Mouse (Mus musculus): ENCODE results near the gene Olfr596. TPM values are rescaled to one million over a fixed set of nuclear protein-coding genes. Genes with fewer than 3 reads are reported as not detected.
"Not testable (repeated sequence)": the region's sequence is repeated elsewhere in the genome, so short reads cannot be mapped to it uniquely, and the experiment has no call there.

Gene Olfr596
- 0.06 TPM in 1 of 2 replicates, not detected in the other for polyA plus RNA-seq (2015; fragmentation: Nextera tagmentation; extraction: Ambion mirVana)

DNA sequence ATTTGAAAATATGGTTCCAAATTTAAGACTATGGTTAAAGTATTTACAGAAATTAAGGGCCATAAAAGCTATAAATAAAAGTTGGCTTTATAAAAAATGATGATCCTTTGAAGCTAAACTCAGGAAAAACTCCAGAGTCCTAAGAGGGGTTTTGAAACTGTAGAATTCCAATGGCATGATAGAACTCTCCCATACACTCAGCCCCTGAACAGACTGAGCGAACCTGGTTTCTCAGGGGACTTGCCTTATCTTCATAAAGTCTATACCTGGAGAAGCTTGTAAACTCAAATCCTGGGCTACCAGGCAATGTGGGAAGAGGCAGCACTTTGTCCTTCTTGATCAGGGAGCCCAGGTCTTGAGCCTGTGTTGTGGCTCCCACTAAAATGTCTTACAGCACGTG, at the start of gene Olfr596:
Gene Olfr596 (plus strand): TSS at position 301 of the 400 bp plus-strand sequence.
- H3K9ac ChIP-seq (ENCODE audit: low read depth, low read length); H3K4me1 ChIP-seq (ENCODE audit: control insufficient read depth, insufficient read depth, low read length); H3K4me2 ChIP-seq (ENCODE audit: low read length); H3K36me3 ChIP-seq (ENCODE audit: control insufficient read depth, insufficient read depth, low read length); H3K27me3 ChIP-seq (ENCODE audit: control insufficient read depth, insufficient read depth, low read depth, low read length); H3K9me3 ChIP-seq (replicated peaks; ENCODE audit: control insufficient read depth, low read length, poor library complexity, severe bottlenecking); H3K4me3 ChIP-seq (ENCODE audit: low read depth, low read length); H3K27ac ChIP-seq (ENCODE audit: low read length); ATAC-seq: not testable (repeated sequence)
- WGBS = 79% methylated on average over 2 of the region's 2 CpGs

DNA sequence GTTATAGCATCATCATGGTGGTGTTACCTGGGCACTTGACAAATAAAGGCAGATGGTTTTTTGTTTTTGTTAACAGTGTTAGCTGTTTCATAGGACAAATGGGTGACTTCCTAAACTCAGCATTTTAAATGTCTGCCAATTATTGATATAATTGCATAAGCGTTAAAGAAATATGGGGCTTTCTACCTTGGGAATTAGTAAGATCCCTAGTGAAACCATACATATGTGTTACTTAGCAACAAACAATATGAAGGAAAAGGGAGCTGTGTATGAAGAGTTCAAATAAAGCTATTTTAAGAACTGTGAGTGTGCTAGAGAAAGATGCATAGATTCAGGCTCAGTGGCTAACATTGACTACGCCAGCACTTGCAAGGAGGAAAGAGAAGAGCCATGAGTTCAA, 10.6 kb downstream of the Olfr596 start, which contains the start of gene Olfr597:
Gene Olfr597 (plus strand): TSS at position 301 of the 400 bp plus-strand sequence.
- WGBS = 88% methylated on average over 2 of the region's 2 CpGs
- H3K4me3 ChIP-seq (ENCODE audit: low read depth, low read length); H3K27me3 ChIP-seq (ENCODE audit: control insufficient read depth, insufficient read depth, low read depth, low read length); ATAC-seq; H3K9ac ChIP-seq (ENCODE audit: low read depth, low read length); H3K27ac ChIP-seq (ENCODE audit: low read length); H3K4me2 ChIP-seq (ENCODE audit: low read length); H3K9me3 ChIP-seq (replicated peaks; ENCODE audit: control insufficient read depth, low read length, poor library complexity, severe bottlenecking); H3K4me1 ChIP-seq (ENCODE audit: control insufficient read depth, insufficient read depth, low read length); H3K36me3 ChIP-seq (ENCODE audit: control insufficient read depth, insufficient read depth, low read length): not testable (repeated sequence)

- no peaks in the 10 kb centered on the region for H3K4me1 ChIP-seq (ENCODE audit: control insufficient read depth, insufficient read depth, low read length)
Measured at GRCm38 (mm10) chr7:103323268-103323667, 17.8 kb downstream of the Olfr596 start, which contains the start of gene Olfr598. Gene Olfr598 (plus strand): TSS chr7:103323568.

GRCm38 (mm10) chr7:103335617-103336016, 30.2 kb downstream of the Olfr596 start, which contains the start of gene Olfr599:
Gene Olfr599 (plus strand): TSS chr7:103335917.
- ATAC-seq = no peak
- no peak within 1 kb of the TSS for H3K4me2 ChIP-seq (ENCODE audit: low read length)
- no peaks in the 10 kb centered on the region for H3K9me3 ChIP-seq (replicated peaks; ENCODE audit: control insufficient read depth, low read length, poor library complexity, severe bottlenecking)
- no peak within 1 kb of the TSS for H3K4me3 ChIP-seq (ENCODE audit: low read depth, low read length)
- 91% methylated on average over 1 of the region's 1 CpGs for WGBS
- no peaks in the 10 kb centered on the region for H3K36me3 ChIP-seq (ENCODE audit: control insufficient read depth, insufficient read depth, low read length)
- no peaks in the 10 kb centered on the region for H3K4me1 ChIP-seq (ENCODE audit: control insufficient read depth, insufficient read depth, low read length)
- H3K27ac ChIP-seq (ENCODE audit: low read length) = no peak within 1 kb of the TSS
- H3K27me3 ChIP-seq (ENCODE audit: control insufficient read depth, insufficient read depth, low read depth, low read length) = no peaks in the 10 kb centered on the region
- H3K9ac ChIP-seq (ENCODE audit: low read depth, low read length) = no peak within 1 kb of the TSS

More at GRCm38 (mm10) chr7:103323268-103323667, 17.8 kb downstream of the Olfr596 start, which contains the start of gene Olfr598:
- Histone ChIP-seq H3K4me3 (ENCODE audit: low read depth, low read length) (no peak within 1 kb of the TSS), H3K9ac (ENCODE audit: low read depth, low read length) (no peak within 1 kb of the TSS), H3K4me2 (ENCODE audit: low read length) (no peak within 1 kb of the TSS), H3K9me3 (replicated peaks; ENCODE audit: control insufficient read depth, low read length, poor library complexity, severe bottlenecking) (no peaks in the 10 kb centered on the region), H3K36me3 (ENCODE audit: control insufficient read depth, insufficient read depth, low read length) (no peaks in the 10 kb centered on the region), H3K27ac (ENCODE audit: low read length) (no peak within 1 kb of the TSS), H3K27me3 (ENCODE audit: control insufficient read depth, insufficient read depth, low read depth, low read length) (no peaks in the 10 kb centered on the region)
- ATAC-seq = no peak

DNA sequence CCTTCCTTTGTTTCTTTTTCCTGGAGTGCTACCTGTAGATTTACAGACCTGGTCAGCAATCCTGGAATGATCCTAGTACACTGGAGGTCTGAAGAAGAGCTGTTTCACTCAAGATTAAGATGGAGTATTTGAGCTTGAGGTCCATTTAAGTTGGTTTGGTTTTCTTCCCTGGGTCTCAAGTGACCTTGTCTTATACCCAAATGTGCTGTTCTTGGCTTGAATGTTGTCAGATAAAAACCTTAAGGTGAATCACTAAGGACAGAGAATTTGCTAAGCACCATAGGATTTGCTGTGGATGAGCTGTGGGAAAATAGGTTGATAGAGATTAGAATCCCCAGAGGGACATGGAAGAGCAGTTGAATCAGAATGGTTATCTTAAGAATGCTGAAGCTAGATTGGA, 44.1 kb downstream of the Olfr596 start, which contains the start of gene Olfr600:
Gene Olfr600 (minus strand): TSS at position 101 of the 400 bp plus-strand sequence.
- Histone ChIP-seq H3K4me1 (ENCODE audit: control insufficient read depth, insufficient read depth, low read length) (no peaks in the 10 kb centered on the region), H3K4me3 (ENCODE audit: low read depth, low read length) (no peak within 1 kb of the TSS), H3K36me3 (ENCODE audit: control insufficient read depth, insufficient read depth, low read length) (no peaks in the 10 kb centered on the region), H3K4me2 (ENCODE audit: low read length) (no peak within 1 kb of the TSS), H3K9me3 (replicated peaks; ENCODE audit: control insufficient read depth, low read length, poor library complexity, severe bottlenecking) (no peaks in the 10 kb centered on the region), H3K27ac (ENCODE audit: low read length) (no peak within 1 kb of the TSS), H3K9ac (ENCODE audit: low read depth, low read length) (no peak within 1 kb of the TSS), H3K27me3 (ENCODE audit: control insufficient read depth, insufficient read depth, low read depth, low read length) (no peaks in the 10 kb centered on the region)
- no peak for ATAC-seq

Small RNA genes within 50 kb of the gene (microRNA-seq; reads per million reads assigned to microRNA genes)
- gene Gm23550 (not detected), gene Gm25171 (not detected)

Other genes starting within 250 kb of the Olfr596 start
- not detected in 2 replicates for gene Olfr584, start 223.8 kb upstream of the Olfr596 start, polyA plus RNA-seq (2015; fragmentation: Nextera tagmentation; extraction: Ambion mirVana)
- gene Olfr585, start 207.9 kb upstream of the Olfr596 start, polyA plus RNA-seq (2015; fragmentation: Nextera tagmentation; extraction: Ambion mirVana) = not detected in 2 replicates
- not detected in 2 replicates for gene Olfr586, start 180.0 kb upstream of the Olfr596 start, polyA plus RNA-seq (2015; fragmentation: Nextera tagmentation; extraction: Ambion mirVana)
- not detected in 2 replicates for gene Olfr588-ps1, start 164.8 kb upstream of the Olfr596 start, polyA plus RNA-seq (2015; fragmentation: Nextera tagmentation; extraction: Ambion mirVana)
- not detected in 2 replicates for gene Olfr589, start 149.3 kb upstream of the Olfr596 start, polyA plus RNA-seq (2015; fragmentation: Nextera tagmentation; extraction: Ambion mirVana)
- gene Olfr591, start 127.3 kb upstream of the Olfr596 start, polyA plus RNA-seq (2015; fragmentation: Nextera tagmentation; extraction: Ambion mirVana) = not detected in 2 replicates
- gene Olfr592, start 120.8 kb upstream of the Olfr596 start, polyA plus RNA-seq (2015; fragmentation: Nextera tagmentation; extraction: Ambion mirVana) = not detected in 2 replicates
- gene Olfr593, start 93.8 kb upstream of the Olfr596 start, polyA plus RNA-seq (2015; fragmentation: Nextera tagmentation; extraction: Ambion mirVana) = not detected in 2 replicates
- not detected in 2 replicates for gene Olfr594, start 88.7 kb upstream of the Olfr596 start, polyA plus RNA-seq (2015; fragmentation: Nextera tagmentation; extraction: Ambion mirVana)
- not detected in 2 replicates for gene Usp17ld, start 53.1 kb upstream of the Olfr596 start, polyA plus RNA-seq (2015; fragmentation: Nextera tagmentation; extraction: Ambion mirVana)
- not detected in 2 replicates for gene Olfr597, start 10.7 kb downstream of the Olfr596 start, polyA plus RNA-seq (2015; fragmentation: Nextera tagmentation; extraction: Ambion mirVana)
- not detected in 2 replicates for gene Olfr598, start 17.9 kb downstream of the Olfr596 start, polyA plus RNA-seq (2015; fragmentation: Nextera tagmentation; extraction: Ambion mirVana)
- not detected in 2 replicates for gene Olfr599, start 30.3 kb downstream of the Olfr596 start, polyA plus RNA-seq (2015; fragmentation: Nextera tagmentation; extraction: Ambion mirVana)
- not detected in 2 replicates for gene Olfr600, start 44.0 kb downstream of the Olfr596 start, polyA plus RNA-seq (2015; fragmentation: Nextera tagmentation; extraction: Ambion mirVana)
- gene Olfr601, start 57.0 kb downstream of the Olfr596 start, polyA plus RNA-seq (2015; fragmentation: Nextera tagmentation; extraction: Ambion mirVana) = not detected in 2 replicates
- not detected in 2 replicates for gene Olfr603, start 80.5 kb downstream of the Olfr596 start, polyA plus RNA-seq (2015; fragmentation: Nextera tagmentation; extraction: Ambion mirVana)
- gene Usp17lc, start 109.4 kb downstream of the Olfr596 start, polyA plus RNA-seq (2015; fragmentation: Nextera tagmentation; extraction: Ambion mirVana) = not detected in 2 replicates
- gene Olfr605, start 139.8 kb downstream of the Olfr596 start, polyA plus RNA-seq (2015; fragmentation: Nextera tagmentation; extraction: Ambion mirVana) = not detected in 2 replicates
- not detected in 2 replicates for gene Olfr606, start 143.4 kb downstream of the Olfr596 start, polyA plus RNA-seq (2015; fragmentation: Nextera tagmentation; extraction: Ambion mirVana)
- gene Olfr607, start 158.5 kb downstream of the Olfr596 start, polyA plus RNA-seq (2015; fragmentation: Nextera tagmentation; extraction: Ambion mirVana) = not detected in 2 replicates
- not detected in 2 replicates for gene Olfr608, start 164.2 kb downstream of the Olfr596 start, polyA plus RNA-seq (2015; fragmentation: Nextera tagmentation; extraction: Ambion mirVana)
- not detected in 2 replicates for gene Olfr609, start 192.4 kb downstream of the Olfr596 start, polyA plus RNA-seq (2015; fragmentation: Nextera tagmentation; extraction: Ambion mirVana)
- gene Olfr610, start 206.5 kb downstream of the Olfr596 start, polyA plus RNA-seq (2015; fragmentation: Nextera tagmentation; extraction: Ambion mirVana) = not detected in 2 replicates
- gene Olfr611, start 215.2 kb downstream of the Olfr596 start, polyA plus RNA-seq (2015; fragmentation: Nextera tagmentation; extraction: Ambion mirVana) = not detected in 2 replicates
- gene Olfr612, start 237.1 kb downstream of the Olfr596 start, polyA plus RNA-seq (2015; fragmentation: Nextera tagmentation; extraction: Ambion mirVana) = not detected in 2 replicates
- not detected in 2 replicates for gene Olfr613, start 242.4 kb downstream of the Olfr596 start, polyA plus RNA-seq (2015; fragmentation: Nextera tagmentation; extraction: Ambion mirVana)

Data from midbrain, embryonic 16.5 days (tissue).